Mouse (Mus musculus): ENCODE measurements around the gene Rsl24d1. TPM values are rescaled to one million over a fixed set of nuclear protein-coding genes. Genes with fewer than 3 reads are reported as not detected.

Gene Rsl24d1
- polyA plus RNA-seq, 1 experiment from 2014 or later: 56.3 TPM

GRCm38 (mm10) chr9:73082291-73083000 lies 30.8 kb upstream of the Rsl24d1 start:
- no peak for DNase-seq (ENCODE audit: low spot score)
- H3K4me1 ChIP-seq (replicated peaks; ENCODE audit: control insufficient read depth, insufficient read depth): no peaks in the 10 kb centered on the region
- WGBS: 77% methylated on average over 8 of the region's 8 CpGs
- TF ChIP-seq EP300 (optimal IDR thresholded peaks at IDR 0.05) (no peak), CTCF (IDR thresholded peaks at IDR 0.05; ENCODE audit: low read depth) (no peak)
- no peak overlapping the region for H3K27ac ChIP-seq (replicated peaks)
- H3K36me3 ChIP-seq (ENCODE audit: control insufficient read depth, insufficient read depth, low read length): no peaks in the 10 kb centered on the region; the same call in 1 of the 2 replicates
- no peak overlapping the region for H3K9ac ChIP-seq (ENCODE audit: low read length)
- H3K27me3 ChIP-seq (ENCODE audit: control insufficient read depth, insufficient read depth, low read length): no peaks in the 10 kb centered on the region
- H3K4me3 ChIP-seq (ENCODE audit: low read depth, low read length): no peak overlapping the region
- no peaks in the 10 kb centered on the region for H3K9me3 ChIP-seq (ENCODE audit: control insufficient read depth, low read length)
- no peak for ATAC-seq (ENCODE audit: low FRiP score, low TSS enrichment)
- H3K4me2 ChIP-seq (replicated peaks; ENCODE audit: low read depth): no peak overlapping the region

GRCm38 (mm10) chr9:73083956-73084355 lies 29.3 kb upstream of the Rsl24d1 start:
- no peaks in the 10 kb centered on the region for H3K27me3 ChIP-seq (ENCODE audit: control insufficient read depth, insufficient read depth, low read length)
- no peak overlapping the region for H3K9ac ChIP-seq (ENCODE audit: low read length)
- no peaks in the 10 kb centered on the region for H3K9me3 ChIP-seq (ENCODE audit: control insufficient read depth, low read length)
- no peak for DNase-seq (ENCODE audit: low spot score)
- WGBS: 70% methylated on average over 6 of the region's 6 CpGs
- H3K4me2 ChIP-seq (replicated peaks; ENCODE audit: low read depth): no peak overlapping the region
- TF ChIP-seq EP300 (optimal IDR thresholded peaks at IDR 0.05): no peak
- no peak for TF ChIP-seq CTCF (IDR thresholded peaks at IDR 0.05; ENCODE audit: low read depth)
- no peaks in the 10 kb centered on the region for H3K4me1 ChIP-seq (replicated peaks; ENCODE audit: control insufficient read depth, insufficient read depth)
- H3K4me3 ChIP-seq (ENCODE audit: low read depth, low read length): no peak overlapping the region
- no peaks in the 10 kb centered on the region; the same call in 1 of the 2 replicates for H3K36me3 ChIP-seq (ENCODE audit: control insufficient read depth, insufficient read depth, low read length)
- no peak for ATAC-seq (ENCODE audit: low FRiP score, low TSS enrichment)
- 0 out of 2 replicates have a peak overlapping the region, but pooled peaks have one; percentile 18 for H3K27ac ChIP-seq (replicated peaks)

GRCm38 (mm10) chr9:73085845-73086244 lies 27.4 kb upstream of the Rsl24d1 start:
- H3K27ac ChIP-seq (replicated peaks): no peak overlapping the region
- H3K4me1 ChIP-seq (replicated peaks; ENCODE audit: control insufficient read depth, insufficient read depth): no peaks in the 10 kb centered on the region
- H3K9me3 ChIP-seq (ENCODE audit: control insufficient read depth, low read length): no peaks in the 10 kb centered on the region
- no peak overlapping the region for H3K9ac ChIP-seq (ENCODE audit: low read length)
- no peak overlapping the region for H3K4me2 ChIP-seq (replicated peaks; ENCODE audit: low read depth)
- H3K36me3 ChIP-seq (ENCODE audit: control insufficient read depth, insufficient read depth, low read length): no peaks in the 10 kb centered on the region; the same call in 1 of the 2 replicates
- no peak overlapping the region for H3K4me3 ChIP-seq (ENCODE audit: low read depth, low read length)
- no peaks in the 10 kb centered on the region for H3K27me3 ChIP-seq (ENCODE audit: control insufficient read depth, insufficient read depth, low read length)
- ATAC-seq (ENCODE audit: low FRiP score, low TSS enrichment) (no peak), DNase-seq (ENCODE audit: low spot score) (no peak)
- TF ChIP-seq CTCF (IDR thresholded peaks at IDR 0.05; ENCODE audit: low read depth) (no peak), EP300 (optimal IDR thresholded peaks at IDR 0.05) (no peak)
- 54% methylated on average over 6 of the region's 6 CpGs for WGBS

DNA sequence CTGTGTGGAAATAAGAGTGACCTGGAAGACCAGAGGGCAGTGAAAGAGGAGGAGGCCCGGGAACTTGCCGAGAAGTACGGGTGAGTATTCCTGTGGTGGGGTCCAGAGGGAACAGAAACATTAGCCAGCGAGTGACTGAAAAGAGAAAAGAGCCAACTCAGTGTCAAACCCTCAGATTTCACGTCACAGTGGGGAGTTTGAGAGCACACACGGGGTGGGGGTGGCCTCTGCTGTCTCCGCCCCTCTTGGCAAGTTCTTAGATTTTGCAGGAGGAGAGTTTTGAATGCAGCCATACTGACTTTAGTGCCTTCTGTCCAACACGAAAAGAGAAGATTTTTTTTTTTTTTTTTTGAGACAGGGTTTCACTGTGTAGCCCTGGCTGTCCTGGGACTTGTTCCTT lies 26.1 kb upstream of the Rsl24d1 start:
- H3K27me3 ChIP-seq (ENCODE audit: control insufficient read depth, insufficient read depth, low read length): no peaks in the 10 kb centered on the region
- TF ChIP-seq CTCF (IDR thresholded peaks at IDR 0.05; ENCODE audit: low read depth): no peak
- TF ChIP-seq EP300 (optimal IDR thresholded peaks at IDR 0.05): no peak
- H3K9me3 ChIP-seq (ENCODE audit: control insufficient read depth, low read length): no peaks in the 10 kb centered on the region
- no peaks in the 10 kb centered on the region for H3K4me1 ChIP-seq (replicated peaks; ENCODE audit: control insufficient read depth, insufficient read depth)
- no peak overlapping the region for H3K4me3 ChIP-seq (ENCODE audit: low read depth, low read length)
- 56% methylated on average over 8 of the region's 8 CpGs for WGBS
- ATAC-seq (ENCODE audit: low FRiP score, low TSS enrichment) (no peak), DNase-seq (ENCODE audit: low spot score) (peak; percentile 23)
- no peak overlapping the region for H3K27ac ChIP-seq (replicated peaks)
- no peak overlapping the region for H3K4me2 ChIP-seq (replicated peaks; ENCODE audit: low read depth)
- no peak overlapping the region for H3K9ac ChIP-seq (ENCODE audit: low read length)
- no peaks in the 10 kb centered on the region for H3K36me3 ChIP-seq (ENCODE audit: control insufficient read depth, insufficient read depth, low read length)

GRCm38 (mm10) chr9:73087581-73087980 lies 25.6 kb upstream of the Rsl24d1 start:
- Histone ChIP-seq H3K4me1 (replicated peaks; ENCODE audit: control insufficient read depth, insufficient read depth) (no peaks in the 10 kb centered on the region), H3K27ac (replicated peaks) (no peak overlapping the region), H3K27me3 (ENCODE audit: control insufficient read depth, insufficient read depth, low read length) (no peaks in the 10 kb centered on the region), H3K4me2 (replicated peaks; ENCODE audit: low read depth) (no peak overlapping the region), H3K36me3 (ENCODE audit: control insufficient read depth, insufficient read depth, low read length) (no peaks in the 10 kb centered on the region), H3K4me3 (ENCODE audit: low read depth, low read length) (no peak overlapping the region), H3K9me3 (ENCODE audit: control insufficient read depth, low read length) (no peaks in the 10 kb centered on the region), H3K9ac (ENCODE audit: low read length) (no peak overlapping the region)
- TF ChIP-seq EP300 (optimal IDR thresholded peaks at IDR 0.05) (no peak), CTCF (IDR thresholded peaks at IDR 0.05; ENCODE audit: low read depth) (no peak)
- 73% methylated on average over 5 of the region's 5 CpGs for WGBS
- DNase-seq (ENCODE audit: low spot score) (no peak), ATAC-seq (ENCODE audit: low FRiP score, low TSS enrichment) (no peak)

DNA sequence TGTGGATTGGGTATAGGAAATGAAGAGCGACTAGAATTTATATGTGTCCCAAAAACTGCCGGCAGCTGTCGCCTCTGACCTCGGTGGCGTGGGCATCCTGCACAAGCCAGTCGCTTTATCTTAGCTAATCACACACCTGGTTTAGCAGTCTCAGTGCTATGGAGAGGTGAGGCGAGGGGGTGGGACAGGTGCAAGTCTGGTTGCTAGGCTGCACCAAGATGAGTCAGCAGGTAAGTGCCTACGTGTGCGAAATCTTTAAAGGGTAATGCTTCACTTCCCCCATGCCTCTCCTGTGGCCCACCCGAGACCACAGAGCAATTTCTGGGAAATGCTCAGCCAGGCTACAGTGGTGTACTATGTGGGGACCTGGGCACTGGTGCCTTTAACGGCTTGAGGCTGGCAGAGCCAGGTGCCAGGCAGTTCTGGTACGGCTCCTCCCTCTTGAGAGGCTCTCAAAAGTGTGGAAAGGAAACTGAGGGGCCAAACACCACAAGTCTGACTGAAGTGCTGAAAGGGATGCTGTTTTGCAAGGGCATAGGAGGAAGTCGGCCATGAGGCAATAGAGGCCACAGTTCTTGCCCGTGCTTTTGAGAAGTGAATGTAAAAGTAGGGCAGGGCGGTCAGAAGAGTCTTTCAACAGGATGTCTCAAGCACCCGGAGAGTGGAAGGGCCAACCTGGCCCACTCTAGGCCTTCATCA lies 23.9 kb upstream of the Rsl24d1 start:
- no peak overlapping the region for H3K4me3 ChIP-seq (ENCODE audit: low read depth, low read length)
- no peaks in the 10 kb centered on the region for H3K9me3 ChIP-seq (ENCODE audit: control insufficient read depth, low read length)
- no peak overlapping the region for H3K4me2 ChIP-seq (replicated peaks; ENCODE audit: low read depth)
- 0 out of 2 replicates have a peak overlapping the region, but pooled peaks have one; percentile 4 for H3K9ac ChIP-seq (ENCODE audit: low read length)
- peak; percentile 83 for ATAC-seq (ENCODE audit: low FRiP score, low TSS enrichment)
- H3K27me3 ChIP-seq (ENCODE audit: control insufficient read depth, insufficient read depth, low read length): no peaks in the 10 kb centered on the region
- peak overlapping the region; percentile 53 for H3K27ac ChIP-seq (replicated peaks)
- peak; percentile 75 for DNase-seq (ENCODE audit: low spot score)
- TF ChIP-seq EP300 (optimal IDR thresholded peaks at IDR 0.05) (no peak), CTCF (IDR thresholded peaks at IDR 0.05; ENCODE audit: low read depth) (no peak)
- H3K4me1 ChIP-seq (replicated peaks; ENCODE audit: control insufficient read depth, insufficient read depth): no peaks in the 10 kb centered on the region
- 56% methylated on average over 16 of the region's 16 CpGs for WGBS
- no peaks in the 10 kb centered on the region for H3K36me3 ChIP-seq (ENCODE audit: control insufficient read depth, insufficient read depth, low read length)

Measured in stomach, postnatal 0 days (tissue).